Mouse (Mus musculus): Measurements from ENCODE around the gene Gm49380.

DNA sequence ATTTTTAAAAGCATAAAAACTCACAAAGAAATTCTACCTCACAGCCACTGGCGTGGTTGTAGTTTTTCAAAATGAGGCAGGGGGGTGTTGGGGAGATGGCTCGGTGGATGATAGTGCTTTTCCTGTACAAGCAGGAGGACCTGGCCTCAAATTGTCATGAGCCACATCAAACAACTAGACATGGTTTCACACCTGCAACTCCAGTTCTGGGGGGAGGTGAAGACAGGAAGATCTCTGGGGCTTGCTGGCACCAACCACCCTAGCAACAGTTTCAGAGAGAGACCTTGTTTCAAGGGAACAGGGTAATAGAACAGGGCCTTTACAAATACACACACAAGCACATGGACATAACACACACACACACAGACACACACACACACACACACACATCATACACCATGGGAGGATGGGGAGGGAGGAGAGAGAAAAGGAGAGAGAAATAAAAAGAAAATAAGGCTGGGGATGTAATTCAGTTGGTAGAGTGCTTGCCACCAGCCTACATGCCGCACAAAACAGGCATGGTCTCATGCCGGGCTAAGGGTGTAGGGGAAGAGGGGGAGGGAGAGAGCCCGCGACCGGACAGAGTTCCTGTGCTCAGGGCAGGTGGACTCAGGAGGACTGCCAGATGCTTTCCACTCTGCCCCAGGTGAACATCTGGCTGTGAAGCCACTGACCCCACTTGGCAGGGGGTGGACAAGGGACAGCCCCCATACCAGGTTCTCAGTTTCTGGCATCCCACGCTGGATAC, 91.0 kb downstream of the Gm49380 start:
- TF ChIP-seq CTCF (IDR thresholded peaks at IDR 0.05) (no peak), EP300 (IDR thresholded peaks at IDR 0.05) (no peak)

Measured in lung, postnatal 0 days (tissue).